Mouse (Mus musculus) gastrocnemius, adult 2 months (tissue): ENCODE measurements around the gene Khsrp. TPM values are rescaled to one million over a fixed set of nuclear protein-coding genes. Genes with fewer than 3 reads are reported as not detected.
A peak's percentile ranks its signal among the peaks of the same experiment; 100 is the strongest.

ENCODE experiments used
- DNase-seq: peaks from one replicate; pipeline ENCODE4 v3.0.0; 2022
- H3K27ac ChIP-seq: fragments of 200-600 bp; 2 replicates; pipeline ENCODE4 v1.8.1; 2022; ENCODE audit warnings: mild to moderate bottlenecking
- H3K4me3 ChIP-seq: fragments of 200-600 bp; 2 replicates; pipeline ENCODE4 v1.8.1; 2022; ENCODE audit warnings: mild to moderate bottlenecking, moderate library complexity
- CTCF ChIP-seq: fragments of 200-600 bp; IDR thresholded peaks from 2 replicates; pipeline ENCODE4 v1.8.1; 2022; ENCODE audit warnings: antibody characterized with exemption, mild to moderate bottlenecking, moderate library complexity
- intact Hi-C: fragments of 180-260 bp; cut with DNase I; formaldehyde crosslinking; loops from one replicate; pipeline ENCODE4 v1.15.1; 2025
- long read RNA-seq, 2 experiments: library from polyadenylated mRNA; stranded (forward); transcript quantifications; one replicate each; pipeline ENCODE4 v2.0.0; 2021
- total RNA-seq, 2 experiments: library from RNA; stranded (reverse); gene quantifications; 2 replicates each; pipeline ENCODE4 v1.2.3; 2021

Gene Khsrp
- total RNA-seq = 10 to 100 TPM; 26.6 to 30.5 TPM
- long read RNA-seq, experiment 1, transcript Khsrp-201 (18 exons, 3,978 nt) = major isoform, 9 of 16 reads
- long read RNA-seq, experiment 1, partial matches to known transcripts = 4 of 16 reads
- long read RNA-seq, experiment 1, other reads (novel, unspliced or antisense) = 2 of 16 reads
- long read RNA-seq, experiment 2, transcript Khsrp-201 (18 exons, 3,978 nt) = major isoform, 7 of 14 reads
- long read RNA-seq, experiment 2, partial matches to known transcripts = 3 of 14 reads
- long read RNA-seq, experiment 2, other reads (novel, unspliced or antisense) = 3 of 14 reads

- peak; percentile 59 for DNase-seq
- Histone ChIP-seq H3K27ac (peak within 1 kb of the TSS; percentile 90), H3K4me3 (peak within 1 kb of the TSS; percentile 84)
- intact Hi-C loops = no loop called here
- no peak for TF ChIP-seq CTCF
Observed at GRCm38 (mm10) chr17:57030931-57031660, at the start of gene Khsrp. Gene Khsrp (minus strand): TSS chr17:57031522.

DNA sequence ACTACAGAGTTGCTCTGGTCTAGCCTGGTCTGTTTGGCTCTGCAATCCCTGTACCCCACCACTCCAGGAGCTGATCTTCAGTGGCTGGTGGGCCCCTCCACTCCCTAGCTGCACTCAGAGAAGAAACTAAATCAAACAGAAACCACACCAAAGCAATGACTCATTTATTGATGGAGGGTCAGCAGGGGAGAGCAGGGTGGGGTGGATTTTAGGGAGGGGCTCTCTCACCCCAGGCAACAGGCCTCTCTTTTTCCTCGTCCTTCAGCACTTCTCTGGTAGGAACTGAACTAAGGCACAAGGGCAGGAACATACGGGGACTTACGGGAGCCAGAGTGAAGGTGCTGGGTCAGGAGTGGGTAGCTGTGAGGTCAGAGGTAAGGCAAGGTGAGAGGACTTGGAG lies 48.6 kb upstream of the Khsrp start:
- intact Hi-C loops = no loop called here
- no peak overlapping the region for H3K27ac ChIP-seq
- no peak overlapping the region for H3K4me3 ChIP-seq
- no peak for DNase-seq
- TF ChIP-seq CTCF = no peak

- Histone ChIP-seq H3K4me3 (peak within 1 kb of the TSS; percentile 43), H3K27ac (peak within 1 kb of the TSS; percentile 56; the same call in 1 of the 2 replicates)
- TF ChIP-seq CTCF = no peak
- DNase-seq = no peak
- intact Hi-C loops = no loop called here
Observed at GRCm38 (mm10) chr17:57078336-57078735, 47.0 kb upstream of the Khsrp start, which contains the start of gene Dennd1c. Gene Dennd1c (minus strand): TSS chr17:57078514.

DNA sequence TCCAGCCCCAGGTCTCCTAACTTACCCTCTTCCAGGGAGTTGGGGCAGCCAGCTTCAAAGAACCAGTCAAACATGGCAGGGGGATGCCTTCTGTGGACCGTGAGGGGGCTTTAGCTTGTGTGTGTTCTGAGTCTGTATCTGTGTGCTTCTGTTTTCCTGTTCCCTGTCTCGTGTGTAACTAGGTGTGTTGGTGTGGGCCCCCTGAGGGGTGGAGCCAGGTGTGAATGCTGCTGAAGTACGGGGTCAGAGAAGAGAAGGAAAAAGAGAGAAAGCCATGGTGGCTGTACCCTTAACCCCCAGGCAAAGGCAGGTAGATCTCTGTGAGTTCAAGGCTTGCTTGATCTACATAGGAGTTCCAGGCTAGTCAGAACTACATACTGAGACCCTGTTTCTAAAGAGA lies 45.6 kb upstream of the Khsrp start:
- no peak for DNase-seq
- intact Hi-C loops = no loop called here
- no peak overlapping the region for H3K4me3 ChIP-seq
- TF ChIP-seq CTCF = no peak
- no peak overlapping the region for H3K27ac ChIP-seq

GRCm38 (mm10) chr17:57070699-57071098 lies 39.4 kb upstream of the Khsrp start:
- intact Hi-C loops = no loop called here
- no peak for TF ChIP-seq CTCF
- H3K27ac ChIP-seq = no peak overlapping the region
- H3K4me3 ChIP-seq = no peak overlapping the region
- no peak for DNase-seq

DNA sequence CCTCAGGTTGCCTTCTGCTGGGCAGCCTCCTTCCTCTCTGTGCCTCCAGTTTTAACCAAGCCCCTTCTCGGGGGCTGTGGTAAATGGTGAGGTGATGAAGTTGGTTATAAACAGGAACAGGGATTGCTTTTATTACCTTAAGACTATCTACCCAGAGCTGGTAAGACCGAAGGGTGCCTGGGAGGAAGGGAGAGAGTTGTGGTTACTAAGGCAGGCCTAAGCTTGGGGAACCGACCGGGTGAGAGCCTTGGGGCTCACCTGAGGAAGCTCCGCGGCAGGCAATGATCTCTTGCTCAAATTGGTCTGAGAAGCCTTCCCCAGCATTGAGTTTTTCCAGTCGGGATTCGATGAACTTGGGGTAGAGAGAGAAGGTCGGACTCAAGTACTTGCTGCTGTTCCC lies 39.0 kb upstream of the Khsrp start:
- intact Hi-C loops = no loop called here
- no peak overlapping the region for H3K4me3 ChIP-seq
- DNase-seq = no peak
- no peak for TF ChIP-seq CTCF
- no peak overlapping the region for H3K27ac ChIP-seq

DNA sequence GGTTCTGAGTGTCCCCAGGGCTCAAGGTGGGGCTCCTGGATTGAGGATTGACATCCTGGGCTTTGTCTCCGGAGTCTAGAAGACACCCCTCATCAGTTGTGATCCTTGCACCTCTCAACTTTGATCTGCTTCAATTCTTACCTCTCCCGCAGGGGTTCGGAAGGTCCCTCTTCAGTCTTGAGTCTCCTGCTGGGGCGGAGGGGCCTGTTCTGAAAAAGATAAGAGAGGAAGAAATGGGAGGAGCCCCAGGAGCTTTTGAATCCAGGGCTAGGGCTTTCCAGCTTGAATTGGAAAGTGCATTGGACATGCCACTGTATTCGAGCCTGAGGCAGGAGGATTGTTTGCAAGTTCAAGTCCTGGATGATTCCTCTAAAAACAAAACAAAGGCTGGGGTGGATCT lies 35.6 kb upstream of the Khsrp start:
- DNase-seq = no peak
- Histone ChIP-seq H3K4me3 (no peak overlapping the region), H3K27ac (no peak overlapping the region)
- TF ChIP-seq CTCF = no peak
- intact Hi-C loops = no loop called here

DNA sequence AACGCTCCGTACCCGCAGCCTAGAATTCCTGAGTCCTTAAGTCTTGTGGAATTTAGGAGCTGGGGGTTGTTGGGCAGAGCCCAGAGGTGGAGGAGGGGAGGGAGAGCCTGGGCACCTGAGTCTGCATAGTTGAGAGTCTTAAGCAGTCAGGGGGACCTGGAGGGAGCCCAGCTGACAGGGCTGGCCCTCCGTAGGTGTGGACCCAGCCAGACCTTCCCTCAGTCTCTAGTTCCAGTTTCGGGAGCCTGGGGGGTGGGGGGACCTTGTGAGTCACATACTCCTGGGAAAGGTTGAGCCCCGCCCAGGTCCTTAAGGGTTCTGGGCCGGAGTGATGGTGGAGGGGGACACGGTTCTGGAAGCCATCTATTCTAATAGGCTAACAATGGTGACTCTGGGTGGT lies 31.7 kb upstream of the Khsrp start:
- no peak overlapping the region for H3K27ac ChIP-seq
- no peak overlapping the region for H3K4me3 ChIP-seq
- no peak for DNase-seq
- TF ChIP-seq CTCF = no peak
- intact Hi-C loops = no loop called here

- intact Hi-C loops = no loop called here
- H3K4me3 ChIP-seq = peak overlapping the region; percentile 61
- no peak for TF ChIP-seq CTCF
Observed at GRCm38 (mm10) chr17:57062548-57062947, 31.2 kb upstream of the Khsrp start.

GRCm38 (mm10) chr17:57062011-57062521 lies 30.7 kb upstream of the Khsrp start:
- no peak overlapping the region for H3K27ac ChIP-seq
- peak; percentile 32 for DNase-seq
- intact Hi-C loops = no loop called here
- H3K4me3 ChIP-seq = peak overlapping the region; percentile 61
- no peak for TF ChIP-seq CTCF

More at GRCm38 (mm10) chr17:57062548-57062947, 31.2 kb upstream of the Khsrp start:
- no peak for DNase-seq
- no peak overlapping the region for H3K27ac ChIP-seq

DNA sequence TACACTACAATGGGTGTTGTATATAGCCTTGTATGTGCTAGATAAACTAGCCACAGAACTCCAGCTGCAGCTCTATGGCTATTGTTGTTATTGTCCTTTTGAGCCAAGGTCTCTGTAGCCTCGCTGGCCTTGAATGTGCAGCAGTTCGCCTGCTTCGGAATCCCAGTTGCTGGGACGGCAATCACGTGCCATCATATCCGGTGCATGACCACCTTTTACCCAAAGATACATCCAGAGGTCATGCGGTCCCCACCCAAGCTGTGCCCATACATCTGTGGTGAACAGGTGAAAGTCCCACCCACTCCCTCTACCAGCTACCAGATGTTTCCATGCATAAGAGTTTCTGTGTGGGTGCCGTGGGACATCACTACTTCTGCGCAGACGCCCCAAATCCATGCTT lies 29.7 kb upstream of the Khsrp start:
- Histone ChIP-seq H3K4me3 (peak overlapping the region; percentile 89), H3K27ac (no peak overlapping the region)
- intact Hi-C loops = loop anchor here (2.0 kb wide), 1 partner anchor 106 kb away; no protein-coding TSS in a partner anchor
- DNase-seq = no peak
- TF ChIP-seq CTCF = no peak

- intact Hi-C loops = loop anchor here (2.0 kb wide), 1 partner anchor 106 kb away; no protein-coding TSS in a partner anchor
- peak overlapping the region; percentile 87 for H3K27ac ChIP-seq
- TF ChIP-seq CTCF = peak; percentile 82
- peak; percentile 97 for DNase-seq
- peak overlapping the region; percentile 89 for H3K4me3 ChIP-seq
Observed at GRCm38 (mm10) chr17:57060231-57060801, 29.0 kb upstream of the Khsrp start.

DNA sequence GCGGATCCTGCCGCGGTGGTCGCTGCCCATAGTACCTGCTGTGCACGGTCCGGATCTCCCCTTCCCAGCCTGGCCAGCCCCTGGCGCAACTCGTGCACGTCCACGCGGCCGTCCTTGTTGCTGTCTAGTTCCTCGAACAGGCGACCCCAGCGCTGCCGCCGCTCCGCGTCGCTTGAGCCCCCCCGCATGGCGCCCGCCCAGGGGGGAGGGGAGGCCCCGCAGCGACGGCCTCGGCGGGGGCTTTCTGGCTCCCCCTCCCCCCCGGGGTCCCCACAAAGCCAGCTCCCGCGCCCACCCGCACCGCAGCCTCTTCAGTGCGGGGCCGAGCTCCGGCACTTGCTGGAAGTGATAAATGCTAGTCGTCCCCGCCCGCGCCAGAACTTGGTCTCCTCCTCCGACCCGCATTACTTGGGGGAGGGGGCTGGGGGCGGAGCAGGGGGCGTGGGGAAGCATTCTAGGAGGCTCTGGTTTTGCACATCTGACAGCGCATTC lies 28.2 kb upstream of the Khsrp start, which contains the start of gene Slc25a23:
Slc25a23 (minus strand) TSS at position 378 of the 492 bp plus-strand sequence.
- no peak for TF ChIP-seq CTCF
- H3K27ac ChIP-seq = peak within 1 kb of the TSS; percentile 87
- peak; percentile 84 for DNase-seq
- intact Hi-C loops = loop anchor here (2.0 to 10.0 kb wide), 3 partner anchors 27 to 227 kb away; partner anchors contain the start of genes Rfx2 and Vav1
- peak within 1 kb of the TSS; percentile 89 for H3K4me3 ChIP-seq
